Mouse (Mus musculus) liver, embryonic 12.5 days (tissue): ENCODE data around the gene Pilra. TPM values are rescaled to one million over a fixed set of nuclear protein-coding genes. Genes with fewer than 3 reads are reported as not detected.
"Not testable (repeated sequence)": the region's sequence is repeated elsewhere in the genome, so short reads cannot be mapped to it uniquely, and the experiment has no call there.

Experiments
- ATAC-seq: fragments of 200-750 bp; cut with Nextera tagmentation; 2 replicates; pipeline ENCODE4 v1.8.0; 2017; ENCODE audit warnings: moderate number of reproducible peaks, mild to moderate bottlenecking, moderate library complexity
- H3K27ac ChIP-seq: fragments of 300-500 bp; sonication (generic); 2 replicates; pipeline ENCODE4 v1.5.1; 2016; ENCODE audit warnings: mild to moderate bottlenecking
- H3K27me3 ChIP-seq: fragments of 300-500 bp; sonication (generic); replicated peaks from 2 replicates; pipeline ENCODE4 v1.6.1; 2016; ENCODE audit warnings: mild to moderate bottlenecking, moderate library complexity
- H3K36me3 ChIP-seq: fragments of 300-500 bp; sonication (generic); 2 replicates; pipeline ENCODE4 v1.6.1; 2016; ENCODE audit warnings: mild to moderate bottlenecking, moderate library complexity
- H3K4me1 ChIP-seq: fragments of 300-500 bp; sonication (generic); 2 replicates; pipeline ENCODE4 v1.6.1; 2016
- H3K4me2 ChIP-seq: fragments of 300-500 bp; sonication (generic); 2 replicates; pipeline ENCODE4 v1.6.1; 2016; ENCODE audit warnings: mild to moderate bottlenecking, moderate library complexity
- H3K4me3 ChIP-seq: fragments of 300-500 bp; sonication (generic); 2 replicates; pipeline ENCODE4 v1.5.1; 2016; ENCODE audit warnings: mild to moderate bottlenecking, moderate library complexity
- H3K9ac ChIP-seq: fragments of 300-500 bp; sonication (generic); 2 replicates; pipeline ENCODE4 v1.6.1; 2016; ENCODE audit warnings: mild to moderate bottlenecking, moderate library complexity
- H3K9me3 ChIP-seq: fragments of 300-500 bp; sonication (generic); replicated peaks from 2 replicates; pipeline ENCODE4 v1.6.1; 2016; ENCODE audit warnings: mild to moderate bottlenecking, moderate library complexity
- WGBS: fragments of 180-500 bp; shearing (Covaris S2); methylation state at CpG from one replicate; pipeline ENCODE4 v1.1.7; 2016; ENCODE audit not compliant: insufficient replicate concordance; 5-methylcytosine and 5-hydroxymethylcytosine counted together
- polyA plus RNA-seq: library from polyadenylated mRNA; unstranded; fragments of >200 nt; fragmentation: Nextera tagmentation; extraction: Ambion mirVana; gene quantifications from 2 replicates; pipeline ENCODE4 v1.2.1, GENCODE M21; 2016

Pilra gene
- 1.0 and 1.4 TPM in 2 replicates for polyA plus RNA-seq

GRCm38 (mm10) chr5:137835966-137836520 is at the start of gene Pilra:
Gene Pilra (minus strand): TSS chr5:137836281.
- not testable (repeated sequence) for H3K4me3 ChIP-seq, H3K36me3 ChIP-seq, H3K9me3 ChIP-seq, H3K9ac ChIP-seq, H3K27me3 ChIP-seq, H3K27ac ChIP-seq, H3K4me1 ChIP-seq, ATAC-seq, H3K4me2 ChIP-seq
- WGBS, result 22% methylated on average over 2 of the region's 2 CpGs

- H3K9ac ChIP-seq, result no peak overlapping the region
- ATAC-seq, result no peak
- H3K9me3 ChIP-seq, result no peaks in the 10 kb centered on the region
- no peak overlapping the region for H3K4me2 ChIP-seq
- no peak overlapping the region for H3K27ac ChIP-seq
- WGBS, result 50% methylated on average over 3 of the region's 3 CpGs
- H3K4me1 ChIP-seq, result no peaks in the 10 kb centered on the region
- H3K36me3 ChIP-seq, result no peaks in the 10 kb centered on the region
- no peak overlapping the region for H3K4me3 ChIP-seq
- no peaks in the 10 kb centered on the region; the same call in 1 of the 2 replicates for H3K27me3 ChIP-seq
Observed at GRCm38 (mm10) chr5:137883345-137883744, 47.3 kb upstream of the Pilra start.

DNA sequence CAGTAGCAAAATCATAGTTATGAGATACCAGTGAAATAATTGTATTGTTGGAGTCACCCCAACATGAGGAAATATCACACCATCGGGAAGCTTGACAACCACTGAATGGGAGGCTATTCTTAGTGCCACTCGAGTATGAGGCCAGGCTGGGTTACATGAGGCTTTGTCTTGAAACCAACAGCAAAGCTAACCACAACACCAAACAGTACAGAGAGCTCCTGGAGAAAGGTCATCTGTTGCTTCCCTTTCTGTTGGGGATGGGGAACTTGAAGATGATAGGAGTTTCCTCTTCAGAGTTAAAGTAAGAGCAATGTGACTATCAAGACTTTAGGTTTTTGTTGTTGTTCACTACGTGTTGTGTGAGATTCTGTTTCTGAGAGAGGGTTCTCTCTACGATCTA is 46.8 kb upstream of the Pilra start:
- Histone ChIP-seq H3K4me1 (no peaks in the 10 kb centered on the region), H3K36me3 (no peaks in the 10 kb centered on the region), H3K9ac (no peak overlapping the region), H3K27me3 (no peaks in the 10 kb centered on the region; the same call in 1 of the 2 replicates), H3K4me2 (no peak overlapping the region), H3K27ac (no peak overlapping the region), H3K4me3 (no peak overlapping the region), H3K9me3 (no peaks in the 10 kb centered on the region)
- 28% methylated on average over 4 of the region's 4 CpGs for WGBS
- ATAC-seq, result no peak

DNA sequence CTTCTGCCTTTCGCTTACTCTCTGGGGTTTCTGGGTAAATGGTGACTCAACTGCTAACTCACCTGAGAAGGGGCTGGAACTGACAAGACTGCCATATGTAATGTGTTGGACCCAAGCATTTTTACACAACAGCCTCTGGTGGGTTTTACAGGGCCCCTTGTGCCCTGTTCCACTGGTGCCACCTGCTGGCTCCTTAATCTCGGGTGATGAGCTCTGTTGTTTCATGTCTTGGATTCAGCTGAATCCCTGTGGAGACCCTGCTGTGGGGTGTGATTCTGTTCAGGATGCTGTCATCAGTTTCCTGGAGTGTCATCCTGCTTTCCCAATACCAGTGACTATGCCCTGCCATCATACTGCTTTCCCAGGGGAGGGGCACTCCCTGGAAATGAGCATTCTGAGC is 41.8 kb upstream of the Pilra start:
- Histone ChIP-seq H3K27ac (no peak overlapping the region), H3K4me2 (no peak overlapping the region), H3K4me1 (no peaks in the 10 kb centered on the region), H3K27me3 (no peaks in the 10 kb centered on the region), H3K36me3 (no peaks in the 10 kb centered on the region), H3K9me3 (no peaks in the 10 kb centered on the region), H3K4me3 (no peak overlapping the region), H3K9ac (no peak overlapping the region)
- WGBS, result 34% methylated on average over 2 of the region's 2 CpGs
- no peak for ATAC-seq

DNA sequence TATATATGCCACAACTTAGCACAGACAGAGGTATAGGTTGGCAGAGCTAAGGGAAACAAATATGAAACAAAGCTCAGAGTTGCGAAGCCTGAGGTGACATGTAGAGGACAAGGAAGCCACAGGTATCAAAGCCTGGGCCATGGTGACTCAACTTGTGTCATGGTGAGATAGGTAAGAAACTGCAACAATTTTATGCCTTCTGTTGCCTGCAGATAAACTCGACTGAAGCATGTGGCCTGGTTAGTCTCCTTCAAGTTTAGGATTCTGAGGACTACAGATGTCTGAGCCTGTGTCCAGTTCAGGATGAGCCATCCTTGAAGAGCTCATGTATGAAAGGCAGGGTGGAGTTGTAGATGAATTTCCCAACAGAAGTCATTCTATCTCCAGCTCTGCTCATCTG is 39.0 kb upstream of the Pilra start:
- H3K4me1 ChIP-seq, result 0 out of 2 replicates have a peak, but pooled peaks cover 3% of the 10 kb centered on the region
- no peak overlapping the region for H3K4me3 ChIP-seq
- no peaks in the 10 kb centered on the region for H3K27me3 ChIP-seq
- no peaks in the 10 kb centered on the region for H3K9me3 ChIP-seq
- no peak for ATAC-seq
- no peak overlapping the region for H3K4me2 ChIP-seq
- H3K27ac ChIP-seq, result no peak overlapping the region
- no peak overlapping the region for H3K9ac ChIP-seq
- 37% methylated on average over 2 of the region's 2 CpGs for whole genome bisulfite sequencing
- H3K36me3 ChIP-seq, result no peaks in the 10 kb centered on the region

- H3K9ac ChIP-seq, H3K4me2 ChIP-seq, H3K4me1 ChIP-seq, H3K27me3 ChIP-seq, H3K4me3 ChIP-seq, ATAC-seq, H3K36me3 ChIP-seq, H3K9me3 ChIP-seq, H3K27ac ChIP-seq: not testable (repeated sequence)
- WGBS, result 10% methylated on average over 1 of the region's 1 CpGs
Observed at GRCm38 (mm10) chr5:137872381-137872702, 36.3 kb upstream of the Pilra start.

DNA sequence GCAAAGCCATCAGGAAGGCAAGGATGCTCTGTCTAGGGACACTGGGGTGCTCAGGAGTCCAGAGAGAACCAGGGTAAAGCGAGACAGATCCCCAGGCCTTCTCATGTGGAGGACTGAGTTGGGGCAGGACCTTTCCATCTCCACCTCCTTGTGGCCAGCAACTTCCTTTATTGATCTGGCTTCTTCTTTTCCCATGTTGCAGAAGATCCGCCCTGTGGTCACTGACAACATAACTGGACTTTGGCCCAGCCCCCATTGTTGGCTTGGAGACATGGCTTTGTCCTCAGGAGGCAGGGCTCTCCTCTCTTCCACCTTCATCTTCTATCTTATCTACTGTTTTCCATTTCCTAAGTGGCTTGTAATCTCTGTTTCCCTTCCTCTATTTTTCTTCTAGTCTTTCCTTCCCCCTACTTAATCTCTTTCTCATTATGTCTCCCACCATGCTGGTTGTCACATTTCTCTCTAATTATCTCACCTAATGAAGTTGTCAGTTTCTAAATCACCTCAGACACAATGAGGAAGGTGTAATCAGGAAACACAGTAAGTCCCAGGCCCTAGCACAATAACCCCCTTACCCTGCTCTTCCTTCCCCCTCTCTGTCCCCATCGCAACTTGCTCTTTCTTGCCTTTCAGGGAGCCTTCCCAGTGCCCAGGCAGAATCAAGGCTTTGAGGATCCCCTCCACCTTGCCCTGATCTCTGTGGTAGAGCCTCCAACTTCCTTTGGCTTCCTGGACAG is 35.7 kb upstream of the Pilra start, which contains the start of gene Pilrb2:
TSS of gene Pilrb2 (minus strand) at position 172 of the 737 bp plus-strand sequence.
- H3K4me1 ChIP-seq, H3K4me3 ChIP-seq, H3K9ac ChIP-seq, H3K9me3 ChIP-seq, H3K4me2 ChIP-seq, ATAC-seq, H3K27me3 ChIP-seq, H3K27ac ChIP-seq, H3K36me3 ChIP-seq: not testable (repeated sequence)
- WGBS, result 30% methylated on average over 3 of the region's 3 CpGs

- ATAC-seq, H3K4me1 ChIP-seq, H3K9me3 ChIP-seq, H3K27ac ChIP-seq, H3K4me2 ChIP-seq, H3K9ac ChIP-seq, H3K36me3 ChIP-seq, H3K4me3 ChIP-seq, H3K27me3 ChIP-seq: not testable (repeated sequence)
- WGBS, result 68% methylated on average over 2 of the region's 2 CpGs
Observed at GRCm38 (mm10) chr5:137868600-137868999, 32.5 kb upstream of the Pilra start.

GRCm38 (mm10) chr5:137864008-137864407 is 27.9 kb upstream of the Pilra start:
- WGBS, result 67% methylated on average over 1 of the region's 1 CpGs

DNA sequence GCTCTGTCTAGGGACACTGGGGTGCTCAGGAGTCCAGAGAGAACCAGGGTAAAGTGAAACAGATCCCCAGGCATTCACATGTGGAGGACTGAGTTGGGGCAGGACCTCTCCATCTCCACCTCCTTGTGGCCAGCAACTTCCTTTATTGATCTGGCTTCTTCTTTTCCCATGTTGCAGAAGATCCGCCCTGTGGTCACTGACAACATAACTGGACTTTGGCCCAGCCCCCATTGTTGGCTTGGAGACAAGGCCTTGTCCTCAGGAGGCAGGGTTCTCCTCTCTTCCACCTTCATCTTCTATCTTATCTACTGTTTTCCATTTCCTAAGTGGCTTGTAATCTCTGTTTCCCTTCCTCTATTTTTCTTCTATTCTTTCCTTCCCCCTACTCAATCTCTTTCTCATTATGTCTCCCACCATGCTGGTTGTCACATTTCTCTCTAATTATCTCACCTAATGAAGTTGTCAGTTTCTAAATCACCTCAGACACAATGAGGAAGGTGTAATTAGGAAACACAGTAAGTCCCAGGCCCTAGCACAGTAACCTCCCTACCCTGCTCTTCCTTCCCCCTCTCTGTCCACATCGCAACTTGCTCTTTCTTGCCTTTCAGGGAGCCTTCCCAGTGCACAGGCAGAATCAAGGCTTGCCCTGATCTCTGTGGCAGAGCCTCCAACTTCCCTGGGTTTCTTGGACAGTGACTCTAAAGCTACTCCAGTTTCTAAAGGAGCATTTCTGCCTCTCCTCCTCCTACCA is 22.1 kb upstream of the Pilra start, which contains the start of gene Pilrb1:
TSS of gene Pilrb1 (minus strand) at position 147 of the 751 bp plus-strand sequence.
- H3K4me1 ChIP-seq, H3K36me3 ChIP-seq, H3K9ac ChIP-seq, H3K27ac ChIP-seq, H3K4me2 ChIP-seq, H3K9me3 ChIP-seq, H3K27me3 ChIP-seq, H3K4me3 ChIP-seq, ATAC-seq: not testable (repeated sequence)
- 15% methylated on average over 2 of the region's 2 CpGs for WGBS

More at GRCm38 (mm10) chr5:137864008-137864407, 27.9 kb upstream of the Pilra start:
- H3K27me3 ChIP-seq, H3K4me3 ChIP-seq, H3K4me1 ChIP-seq, ATAC-seq, H3K36me3 ChIP-seq, H3K4me2 ChIP-seq, H3K9me3 ChIP-seq, H3K9ac ChIP-seq, H3K27ac ChIP-seq: not testable (repeated sequence)

DNA sequence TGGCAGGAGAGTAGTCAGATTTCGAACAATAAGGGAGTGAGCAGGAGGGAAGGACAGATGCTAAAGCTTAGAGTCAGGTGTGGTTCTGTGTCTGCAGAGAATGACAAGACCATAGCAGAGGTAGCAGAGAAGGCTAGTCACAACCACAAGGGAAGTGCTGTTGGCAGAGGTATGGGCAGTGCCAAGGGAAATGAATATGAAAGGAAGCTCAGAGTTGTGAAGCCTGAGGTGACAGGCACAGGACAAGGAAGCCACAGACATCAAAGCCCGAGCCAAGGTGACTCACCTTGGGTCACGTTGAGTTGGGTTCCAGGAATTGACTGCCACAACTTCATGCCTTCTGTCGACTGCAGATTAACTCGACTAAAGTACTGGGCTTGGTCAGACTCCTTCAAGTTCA is 20.8 kb upstream of the Pilra start:
- not testable (repeated sequence) for ATAC-seq, H3K27me3 ChIP-seq, H3K27ac ChIP-seq, H3K4me1 ChIP-seq, H3K36me3 ChIP-seq, H3K4me2 ChIP-seq, H3K9me3 ChIP-seq, H3K9ac ChIP-seq, H3K4me3 ChIP-seq
- WGBS, result 35% methylated on average over 5 of the region's 5 CpGs

DNA sequence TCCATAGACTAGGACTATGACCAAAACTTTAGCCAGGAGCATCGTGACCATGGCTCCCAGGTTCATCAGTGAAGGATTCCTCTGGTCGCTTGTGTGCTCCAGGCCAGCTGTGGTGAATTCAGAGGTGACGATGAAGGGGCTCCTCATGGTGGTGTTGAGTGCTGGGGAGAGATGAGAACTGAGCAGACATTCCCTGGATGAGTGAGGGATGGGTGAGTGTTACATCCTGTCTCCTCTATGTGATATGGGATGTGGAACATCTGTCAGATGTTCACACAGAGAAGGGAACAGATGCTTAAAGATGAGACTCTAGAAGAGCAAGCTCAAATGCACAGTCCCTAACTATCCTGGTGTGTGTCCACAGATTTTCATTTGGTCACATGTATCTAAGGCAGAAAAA is 18.8 kb upstream of the Pilra start:
- not testable (repeated sequence) for H3K9ac ChIP-seq, H3K27me3 ChIP-seq, H3K4me2 ChIP-seq, H3K36me3 ChIP-seq, H3K4me3 ChIP-seq, H3K27ac ChIP-seq, H3K9me3 ChIP-seq, ATAC-seq, H3K4me1 ChIP-seq
- WGBS, result 72% methylated on average over 3 of the region's 3 CpGs
